ENCODE assay signal across 13 mouse cellular contexts in genomic region chr13:119388804-119389203, GRCm38 (mm10). TPM values are rescaled to one million over a fixed set of nuclear protein-coding genes. Genes with fewer than 3 reads are reported as not detected.
DNase-seq lines count a peak whose midpoint lies in the region; ATAC-seq and TF ChIP-seq lines count a peak whose summit lies in the region.
"Had no signal": no experiment of that assay in that cellular context is flagged by ENCODE, and none has a peak within 500 bp of the region (broad histone marks: within the 10 kb centered on the region; RNA-seq: fewer than 3 reads in every experiment).

No protein-coding gene starts in this region.

- no peaks in the 10 kb centered on the region for H3K4me1 ChIP-seq in intestine, postnatal 0 days (replicated peaks; ENCODE audit: control insufficient read depth, insufficient read depth, low read length)
- no peaks in the 10 kb centered on the region for H3K4me1 ChIP-seq in intestine, embryonic 16.5 days (ENCODE audit: control insufficient read depth, insufficient read depth, low read length)
- H3K4me1 ChIP-seq: heart, embryonic 10.5 days; lung, embryonic 15.5 days had no signal

- TF ChIP-seq POLR2A in brain, embryonic 14.5 days (IDR thresholded peaks at IDR 0.05; ENCODE audit: borderline replicate concordance, extremely low read depth, insufficient read depth, insufficient read length, poor library complexity, severe bottlenecking) = no peak

- no peak overlapping the region for H3K9ac ChIP-seq in intestine, postnatal 0 days (ENCODE audit: low read depth, low read length)
- H3K9ac ChIP-seq in intestine, embryonic 16.5 days (ENCODE audit: low read depth, low read length) = no peak overlapping the region
- H3K9ac ChIP-seq: lung, embryonic 15.5 days had no signal

- TF ChIP-seq CTCF in intestine, postnatal 0 days (IDR thresholded peaks at IDR 0.05; ENCODE audit: low read depth) = peak; percentile 58
- TF ChIP-seq CTCF in brain, embryonic 14.5 days (IDR thresholded peaks at IDR 0.05; ENCODE audit: borderline replicate concordance, extremely low read depth, insufficient read depth, insufficient read length) = no peak

- no peaks in the 10 kb centered on the region for H3K9me3 ChIP-seq in intestine, postnatal 0 days (ENCODE audit: control insufficient read depth)
- no peaks in the 10 kb centered on the region for H3K9me3 ChIP-seq in intestine, embryonic 16.5 days (ENCODE audit: control insufficient read depth, low read length)
- H3K9me3 ChIP-seq: heart, embryonic 10.5 days; lung, embryonic 15.5 days had no signal

- ATAC-seq in intestine, postnatal 0 days = no peak
- ATAC-seq in intestine, embryonic 16.5 days = no peak
- no peak for ATAC-seq in erythroid progenitor cell, adult 5-6 weeks (replicated peaks; ENCODE audit: low FRiP score, poor library complexity, severe bottlenecking)

- H3K27me3 ChIP-seq in intestine, postnatal 0 days (replicated peaks; ENCODE audit: control insufficient read depth, insufficient read depth, low read length) = no peaks in the 10 kb centered on the region
- H3K27me3 ChIP-seq in intestine, embryonic 16.5 days (replicated peaks; ENCODE audit: control insufficient read depth, insufficient read depth, low read length) = no peaks in the 10 kb centered on the region
- H3K27me3 ChIP-seq: lung, embryonic 15.5 days had no signal

- H3K4me3 ChIP-seq in intestine, postnatal 0 days (ENCODE audit: low read depth, low read length) = no peak overlapping the region
- H3K4me3 ChIP-seq in intestine, embryonic 16.5 days (ENCODE audit: low read length) = no peak overlapping the region
- H3K4me3 ChIP-seq: erythroblast, embryonic 14.5 days; heart, embryonic 10.5 days; lung, embryonic 15.5 days had no signal

- H3K27ac ChIP-seq in intestine, postnatal 0 days (ENCODE audit: low read depth, low read length) = no peak overlapping the region
- no peak overlapping the region for H3K27ac ChIP-seq in intestine, embryonic 16.5 days (ENCODE audit: low read length)
- H3K27ac ChIP-seq: heart, embryonic 10.5 days; lung, embryonic 15.5 days had no signal

- H3K4me2 ChIP-seq in intestine, postnatal 0 days (replicated peaks; ENCODE audit: low read depth) = no peak overlapping the region
- H3K4me2 ChIP-seq in intestine, embryonic 16.5 days (ENCODE audit: low read depth, low read length) = no peak overlapping the region
- H3K4me2 ChIP-seq: lung, embryonic 15.5 days had no signal

- peaks cover 50% of the 10 kb centered on the region for H3K36me3 ChIP-seq in intestine, postnatal 0 days (ENCODE audit: control insufficient read depth, insufficient read depth)
- H3K36me3 ChIP-seq in intestine, embryonic 16.5 days (ENCODE audit: control insufficient read depth, insufficient read depth, low read length) = peaks cover 6% of the 10 kb centered on the region; the same call in 1 of the 2 replicates

- peak; percentile 19 for DNase-seq in thymus, postnatal 0 days (ENCODE audit: low spot score)
- DNase-seq in thymus, adult 18-20 months = no peak
- DNase-seq in brain, embryonic 14.5 days (ENCODE audit: low read depth) = peak; percentile 15
- no peak for DNase-seq in cerebellum, adult 9-11 months
- DNase-seq in layer of hippocampus, adult 9-11 months = no peak
- DNase-seq: cerebellum, adult 8-10 months; thymus, adult 2 months had no signal

- WGBS in intestine, postnatal 0 days = 85% methylated on average over 4 of the region's 4 CpGs
- 87% methylated on average over 4 of the region's 4 CpGs for whole genome bisulfite sequencing in intestine, embryonic 16.5 days

RNA-seq across cellular contexts. Expression of gene Paip1, which starts 39.6 kb away (rescaled TPM):
- 59.2 and 63.3 TPM in 2 replicates for polyA plus RNA-seq in intestine, postnatal 0 days (2015; fragmentation: Nextera tagmentation; extraction: Ambion mirVana)
- 51.3 and 56.3 TPM in 2 replicates for polyA plus RNA-seq in intestine, embryonic 16.5 days (2015; fragmentation: Nextera tagmentation; extraction: Ambion mirVana)
- polyA plus RNA-seq in thymus, postnatal 0 days (2015; fragmentation: Nextera tagmentation; extraction: Ambion mirVana) = 71.2 and 77.8 TPM in 2 replicates
- 65.7 and 77.6 TPM in 2 replicates for polyA plus RNA-seq in brain, embryonic 14.5 days (2012; rRNA removed)
- total RNA-seq in erythroid progenitor cell, adult 5-6 weeks (2015; ENCODE audit: low replicate concordance) = 8.4 and 25.2 TPM in 2 replicates
- 16.1 and 22.8 TPM in 2 replicates for total RNA-seq in erythroid progenitor cell, adult 5-6 weeks (2017; ENCODE audit: low replicate concordance)

Comparison
In these comparisons a context has a peak if more than half of its experiments do, and no peak if none do; other contexts are left out.
1. DNase-seq: peak in thymus, postnatal 0 days (single experiment) and brain, embryonic 14.5 days (single experiment); none in thymus, adult 18-20 months (0 of 2), cerebellum, adult 9-11 months (single experiment) and layer of hippocampus, adult 9-11 months (single experiment).